Mouse (Mus musculus) neural tube, embryonic 13.5 days (tissue): Measurements from ENCODE around the gene Tcte2. TPM values are rescaled to one million over a fixed set of nuclear protein-coding genes. Genes with fewer than 3 reads are reported as not detected.

ENCODE experiments used
- ATAC-seq: fragments of 200-750 bp; cut with Nextera tagmentation; 2 replicates; pipeline ENCODE4 v1.8.0; 2017; ENCODE audit warnings: low read depth, mild to moderate bottlenecking, moderate TSS enrichment, moderate library complexity
- H3K27ac ChIP-seq: fragments of 300-500 bp; sonication (generic); replicated peaks from 2 replicates; pipeline ENCODE4 v1.5.1; 2015; ENCODE audit warnings: moderate library complexity, mild to moderate bottlenecking, inconsistent platforms
- H3K27me3 ChIP-seq: fragments of 300-500 bp; sonication (generic); 2 replicates; pipeline ENCODE4 v1.6.1; 2015; ENCODE audit warnings: mild to moderate bottlenecking, inconsistent platforms
- H3K36me3 ChIP-seq: fragments of 300-500 bp; sonication (generic); 2 replicates; pipeline ENCODE4 v1.6.1; 2015; ENCODE audit warnings: mild to moderate bottlenecking, inconsistent platforms
- H3K4me1 ChIP-seq: fragments of 300-500 bp; sonication (generic); replicated peaks from 2 replicates; pipeline ENCODE4 v1.6.1; 2015; ENCODE audit warnings: inconsistent platforms
- H3K4me2 ChIP-seq: fragments of 300-500 bp; sonication (generic); 2 replicates; pipeline ENCODE4 v1.6.1; 2015; ENCODE audit warnings: inconsistent platforms, mild to moderate bottlenecking, moderate library complexity
- H3K4me3 ChIP-seq: fragments of 300-500 bp; sonication (generic); 2 replicates; pipeline ENCODE4 v1.5.1; 2015; ENCODE audit warnings: mild to moderate bottlenecking, inconsistent platforms
- H3K9ac ChIP-seq: fragments of 300-500 bp; sonication (generic); 2 replicates; pipeline ENCODE4 v1.6.1; 2015; ENCODE audit warnings: moderate library complexity, mild to moderate bottlenecking, inconsistent platforms
- H3K9me3 ChIP-seq: fragments of 300-500 bp; sonication (generic); 2 replicates; pipeline ENCODE4 v1.6.1; 2016; ENCODE audit warnings: inconsistent platforms
- WGBS: fragments of 180-500 bp; shearing (Covaris S2); methylation state at CpG from one replicate; pipeline ENCODE4 v1.1.7; 2015; 5-methylcytosine and 5-hydroxymethylcytosine counted together
- polyA plus RNA-seq: library from polyadenylated mRNA; unstranded; fragments of >200 nt; fragmentation: Nextera tagmentation; extraction: Ambion mirVana; gene quantifications from 2 replicates; pipeline ENCODE4 v1.2.1, GENCODE M21; 2015

The Tcte2 gene
- polyA plus RNA-seq, 1 experiment from 2014 or later, result 17.8 TPM

GRCm38 (mm10) chr17:13763819-13764218 lies 2.2 kb upstream of the Tcte2 start:
- Histone ChIP-seq H3K4me1 (peaks cover 28% of the 10 kb centered on the region), H3K27ac (no peak overlapping the region), H3K9me3 (no peaks in the 10 kb centered on the region), H3K4me2 (no peak overlapping the region), H3K27me3 (no peaks in the 10 kb centered on the region), H3K4me3 (no peak overlapping the region), H3K36me3 (no peaks in the 10 kb centered on the region), H3K9ac (no peak overlapping the region)
- 81% methylated on average over 1 of the region's 1 CpGs for WGBS
- ATAC-seq, result no peak

GRCm38 (mm10) chr17:13760675-13761178 lies 898 bp downstream of the Tcte2 start:
- ATAC-seq, result peak; percentile 38
- Histone ChIP-seq H3K4me3 (peak overlapping the region; percentile 98), H3K4me2 (peak overlapping the region; percentile 67), H3K4me1 (peaks cover 44% of the 10 kb centered on the region), H3K36me3 (no peaks in the 10 kb centered on the region), H3K27ac (peak overlapping the region; percentile 95), H3K9me3 (no peaks in the 10 kb centered on the region), H3K27me3 (no peaks in the 10 kb centered on the region), H3K9ac (peak overlapping the region; percentile 85)
- WGBS, result under 1% methylated on average over 28 of the region's 72 CpGs

- under 1% methylated on average over 104 of the region's 108 CpGs for WGBS
- peak within 1 kb of the TSS; percentile 95 for H3K27ac ChIP-seq
- peaks cover 44% of the 10 kb centered on the region for H3K4me1 ChIP-seq
- peak; percentile 89 for ATAC-seq
- peak within 1 kb of the TSS; percentile 85 for H3K9ac ChIP-seq
- H3K4me3 ChIP-seq, result peak within 1 kb of the TSS; percentile 98
- H3K4me2 ChIP-seq, result peak within 1 kb of the TSS; percentile 72
- no peaks in the 10 kb centered on the region for H3K27me3 ChIP-seq
- H3K9me3 ChIP-seq, result no peaks in the 10 kb centered on the region
- H3K36me3 ChIP-seq, result no peaks in the 10 kb centered on the region
Observed at GRCm38 (mm10) chr17:13759853-13760627, 1.6 kb downstream of the Tcte2 start, which contains the start of gene Afdn. TSS of gene Afdn (plus strand) at chr17:13760539.

GRCm38 (mm10) chr17:13759156-13759852 lies 2.3 kb downstream of the Tcte2 start:
- peak overlapping the region; percentile 98 for H3K4me3 ChIP-seq
- H3K9me3 ChIP-seq, result no peaks in the 10 kb centered on the region
- no peaks in the 10 kb centered on the region for H3K36me3 ChIP-seq
- H3K27ac ChIP-seq, result peak overlapping the region; percentile 95
- ATAC-seq, result peak; percentile 25; the same call in 1 of the 2 replicates
- 4% methylated on average over 13 of the region's 13 CpGs for WGBS
- H3K4me2 ChIP-seq, result peak overlapping the region; percentile 72
- H3K27me3 ChIP-seq, result no peaks in the 10 kb centered on the region
- H3K4me1 ChIP-seq, result peaks cover 44% of the 10 kb centered on the region
- H3K9ac ChIP-seq, result peak overlapping the region; percentile 85

GRCm38 (mm10) chr17:13758586-13758985 lies 3.0 kb downstream of the Tcte2 start:
- H3K9me3 ChIP-seq, result no peaks in the 10 kb centered on the region
- WGBS, result 62% methylated on average over 7 of the region's 7 CpGs
- H3K9ac ChIP-seq, result peak overlapping the region; percentile 85
- H3K4me2 ChIP-seq, result peak overlapping the region; percentile 72
- no peaks in the 10 kb centered on the region for H3K27me3 ChIP-seq
- H3K27ac ChIP-seq, result peak overlapping the region; percentile 95
- H3K4me1 ChIP-seq, result peaks cover 38% of the 10 kb centered on the region
- H3K4me3 ChIP-seq, result peak overlapping the region; percentile 98
- H3K36me3 ChIP-seq, result no peaks in the 10 kb centered on the region
- no peak for ATAC-seq

- ATAC-seq, result no peak
- Histone ChIP-seq H3K4me1 (peaks cover 26% of the 10 kb centered on the region), H3K27ac (no peak overlapping the region), H3K4me3 (no peak overlapping the region), H3K9me3 (no peaks in the 10 kb centered on the region), H3K27me3 (no peaks in the 10 kb centered on the region), H3K4me2 (no peak overlapping the region), H3K36me3 (no peaks in the 10 kb centered on the region), H3K9ac (no peak overlapping the region)
- WGBS, result 79% methylated on average over 6 of the region's 6 CpGs
Observed at GRCm38 (mm10) chr17:13754940-13755339, 6.7 kb downstream of the Tcte2 start.

- WGBS, result 78% methylated on average over 4 of the region's 4 CpGs
- H3K9me3 ChIP-seq, result no peaks in the 10 kb centered on the region
- H3K9ac ChIP-seq, result no peak overlapping the region
- no peaks in the 10 kb centered on the region for H3K36me3 ChIP-seq
- no peak overlapping the region for H3K4me3 ChIP-seq
- ATAC-seq, result no peak
- no peak overlapping the region for H3K27ac ChIP-seq
- H3K27me3 ChIP-seq, result no peaks in the 10 kb centered on the region
- peaks cover 23% of the 10 kb centered on the region for H3K4me1 ChIP-seq
- H3K4me2 ChIP-seq, result no peak overlapping the region
Observed at GRCm38 (mm10) chr17:13753918-13754317, 7.7 kb downstream of the Tcte2 start.

- Histone ChIP-seq H3K4me2 (no peak overlapping the region), H3K27me3 (no peaks in the 10 kb centered on the region), H3K9ac (no peak overlapping the region), H3K9me3 (no peaks in the 10 kb centered on the region), H3K36me3 (no peaks in the 10 kb centered on the region), H3K27ac (no peak overlapping the region), H3K4me1 (peaks cover 14% of the 10 kb centered on the region), H3K4me3 (no peak overlapping the region)
- no peak for ATAC-seq
- 93% methylated on average over 4 of the region's 4 CpGs for WGBS
Observed at GRCm38 (mm10) chr17:13749027-13749426, 12.6 kb downstream of the Tcte2 start.

GRCm38 (mm10) chr17:13747681-13748080 lies 13.9 kb downstream of the Tcte2 start:
- H3K27ac ChIP-seq, result no peak overlapping the region
- no peak overlapping the region for H3K4me3 ChIP-seq
- H3K27me3 ChIP-seq, result no peaks in the 10 kb centered on the region
- H3K9ac ChIP-seq, result no peak overlapping the region
- peaks cover 25% of the 10 kb centered on the region for H3K4me1 ChIP-seq
- WGBS, result 87% methylated on average over 9 of the region's 9 CpGs
- no peak overlapping the region for H3K4me2 ChIP-seq
- H3K36me3 ChIP-seq, result no peaks in the 10 kb centered on the region
- H3K9me3 ChIP-seq, result no peaks in the 10 kb centered on the region
- no peak for ATAC-seq

GRCm38 (mm10) chr17:13746330-13746729 lies 15.3 kb downstream of the Tcte2 start:
- Histone ChIP-seq H3K4me2 (no peak overlapping the region), H3K27ac (no peak overlapping the region), H3K4me3 (no peak overlapping the region), H3K27me3 (no peaks in the 10 kb centered on the region), H3K4me1 (peaks cover 25% of the 10 kb centered on the region), H3K9me3 (no peaks in the 10 kb centered on the region), H3K36me3 (no peaks in the 10 kb centered on the region), H3K9ac (no peak overlapping the region)
- no peak for ATAC-seq
- 76% methylated on average over 6 of the region's 6 CpGs for WGBS

GRCm38 (mm10) chr17:13745373-13745772 lies 16.3 kb downstream of the Tcte2 start:
- 36% methylated on average over 2 of the region's 2 CpGs for WGBS
- Histone ChIP-seq H3K4me2 (no peak overlapping the region), H3K27me3 (no peaks in the 10 kb centered on the region), H3K4me1 (peaks cover 23% of the 10 kb centered on the region), H3K9me3 (no peaks in the 10 kb centered on the region), H3K27ac (no peak overlapping the region; the same call in 1 of the 2 replicates), H3K4me3 (no peak overlapping the region), H3K9ac (no peak overlapping the region), H3K36me3 (no peaks in the 10 kb centered on the region)
- ATAC-seq, result no peak

- no peak for ATAC-seq
- WGBS, result 55% methylated on average over 4 of the region's 4 CpGs
- no peaks in the 10 kb centered on the region for H3K9me3 ChIP-seq
- peaks cover 22% of the 10 kb centered on the region for H3K4me1 ChIP-seq
- no peaks in the 10 kb centered on the region for H3K36me3 ChIP-seq
- H3K9ac ChIP-seq, result no peak overlapping the region
- H3K4me2 ChIP-seq, result no peak overlapping the region
- no peak overlapping the region; the same call in 1 of the 2 replicates for H3K27ac ChIP-seq
- no peak overlapping the region for H3K4me3 ChIP-seq
- no peaks in the 10 kb centered on the region for H3K27me3 ChIP-seq
Observed at GRCm38 (mm10) chr17:13744824-13745223, 16.8 kb downstream of the Tcte2 start.
